Mouse (Mus musculus): ENCODE measurements around the gene Nedd9.

DNA sequence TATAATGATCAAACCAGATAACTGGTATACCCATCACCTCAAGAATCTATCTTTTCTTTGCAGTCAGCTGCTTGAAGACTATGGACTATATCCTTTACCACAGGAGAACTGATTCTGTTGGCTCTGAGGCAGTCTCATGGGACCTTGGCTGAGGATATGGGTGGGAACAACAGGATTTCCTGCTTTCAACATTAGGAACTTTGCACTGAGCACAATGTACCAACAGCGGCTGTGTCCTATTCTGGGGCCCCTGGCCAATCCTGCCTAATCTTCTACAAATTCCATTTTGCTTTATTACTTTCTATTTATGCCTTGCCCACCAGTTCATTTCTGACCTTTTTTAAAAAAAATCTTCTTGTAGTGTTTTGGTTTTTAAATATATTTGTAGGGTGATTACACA lies 21.0 kb downstream of the Nedd9 start:
- TF ChIP-seq CTCF (IDR thresholded peaks at IDR 0.05; ENCODE audit: borderline replicate concordance, insufficient read depth, low read length) (no peak), POLR2A (IDR thresholded peaks at IDR 0.05; ENCODE audit: low read depth, low read length) (no peak)
